Mouse (Mus musculus): ENCODE measurements at regions not wholly inside any gene's neighbourhood (a gene's known extent, or its start where the extent isn't known, plus 50 kb on each side); places are given as distances from the start of the nearest gene placed in this dataset.
"Not testable (repeated sequence)": the region's sequence is repeated elsewhere in the genome, so short reads cannot be mapped to it uniquely, and the experiment has no call there.

DNA sequence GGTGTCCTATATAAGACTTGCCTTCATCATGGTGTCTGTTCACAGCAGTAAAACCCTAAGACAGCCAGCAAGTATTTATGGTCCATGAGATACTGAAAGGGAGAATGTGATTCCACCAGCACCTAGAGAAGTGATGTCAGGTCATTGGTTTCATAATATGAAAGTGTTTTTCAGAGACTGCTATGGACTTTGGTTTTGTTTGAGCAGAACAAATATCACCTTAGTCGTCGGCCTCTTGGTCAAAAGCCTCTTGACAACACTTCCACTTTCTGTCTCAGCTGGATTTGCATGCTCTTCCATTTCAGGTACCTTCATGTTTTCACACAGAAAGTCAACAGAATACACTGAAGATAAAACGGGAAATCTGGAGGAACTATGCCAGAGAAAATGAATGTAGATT is 56.7 kb upstream of the Lrrc8b start:
- no peak for DNase-seq (ENCODE audit: low spot score)

DNA sequence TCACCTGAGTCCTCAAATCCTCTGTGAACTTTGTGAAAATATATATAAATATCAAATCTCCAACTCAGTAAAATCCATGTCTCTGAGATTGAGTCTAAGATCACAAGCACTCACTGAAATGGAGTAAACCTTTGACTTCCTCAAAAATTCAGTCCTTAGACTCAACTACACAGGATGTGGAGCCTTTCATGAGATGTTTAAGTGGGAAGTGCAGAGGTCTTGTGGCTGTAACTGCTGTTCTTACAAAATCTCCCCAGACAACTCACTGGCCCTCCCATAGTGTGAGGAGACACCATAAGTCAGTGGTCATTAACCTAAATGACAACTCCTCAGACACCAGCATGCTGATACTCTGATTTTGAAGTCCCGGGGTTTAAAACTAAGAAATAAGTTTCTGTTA is 59.2 kb upstream of the Lrrc8b start:
- not testable (repeated sequence) for DNase-seq (ENCODE audit: low spot score)

DNA sequence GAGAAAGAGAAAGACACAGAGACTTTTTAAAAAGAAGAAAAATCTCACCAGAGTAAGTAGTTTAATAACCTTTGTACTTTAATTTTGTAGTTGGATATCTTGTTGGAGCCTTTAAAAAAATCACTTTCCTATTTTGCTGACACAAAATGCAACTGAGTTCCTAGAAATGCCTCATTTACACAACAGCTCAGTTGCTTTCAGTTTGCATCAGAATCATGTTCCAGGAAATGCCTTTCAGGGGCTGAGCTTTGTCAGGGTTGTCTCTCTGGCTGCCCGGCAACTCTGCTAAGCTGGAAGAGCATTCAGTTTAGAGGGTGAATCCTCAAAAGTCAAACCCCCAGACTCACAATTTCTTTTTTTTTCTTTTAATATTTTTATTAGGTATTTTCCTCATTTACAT is 60.5 kb upstream of the Gbp6 start:
- no peak for DNase-seq (ENCODE audit: low spot score)

DNA sequence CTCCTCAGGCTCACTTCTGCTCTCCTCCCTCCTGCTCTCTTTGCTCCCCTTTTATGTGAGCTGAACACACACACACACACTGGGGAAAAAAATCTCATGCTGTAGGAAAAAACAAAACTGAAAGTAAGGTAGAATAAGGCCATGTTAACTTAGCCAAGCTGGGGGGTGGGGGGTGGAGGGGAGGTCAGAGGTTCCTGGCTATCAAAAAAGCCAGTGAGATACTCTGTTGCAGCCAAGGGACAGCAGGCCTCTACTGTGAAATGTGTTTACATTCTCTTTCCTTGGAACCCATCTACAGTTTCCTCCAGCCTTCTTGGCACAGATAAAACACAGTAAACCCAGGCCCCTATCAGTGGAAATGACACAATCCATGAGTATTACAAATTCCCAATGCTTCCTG is 53.0 kb upstream of the Gbp6 start:
- DNase-seq (ENCODE audit: low spot score) = peak; percentile 42

DNA sequence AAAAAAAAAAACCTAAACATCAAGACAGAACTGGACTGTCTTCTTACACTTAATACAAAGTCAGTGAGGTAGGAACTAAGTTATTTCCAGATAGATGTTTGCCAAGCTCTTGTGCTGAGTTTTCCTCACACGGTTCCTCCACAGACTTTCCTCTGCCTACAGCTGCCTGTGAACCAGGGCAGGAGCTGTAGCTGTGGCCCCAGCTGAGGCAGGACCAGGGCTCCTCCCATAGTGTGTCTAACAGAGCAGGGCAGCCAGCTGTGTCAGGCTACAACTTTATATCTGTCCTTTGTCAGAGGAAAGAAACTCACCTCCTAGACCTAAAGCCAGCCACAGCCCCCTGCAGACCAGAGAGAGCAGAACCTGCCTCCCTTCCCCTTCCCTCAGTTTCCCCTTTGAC is 52.5 kb upstream of the Gbp6 start:
- DNase-seq (ENCODE audit: low spot score) = not testable (repeated sequence)

DNA sequence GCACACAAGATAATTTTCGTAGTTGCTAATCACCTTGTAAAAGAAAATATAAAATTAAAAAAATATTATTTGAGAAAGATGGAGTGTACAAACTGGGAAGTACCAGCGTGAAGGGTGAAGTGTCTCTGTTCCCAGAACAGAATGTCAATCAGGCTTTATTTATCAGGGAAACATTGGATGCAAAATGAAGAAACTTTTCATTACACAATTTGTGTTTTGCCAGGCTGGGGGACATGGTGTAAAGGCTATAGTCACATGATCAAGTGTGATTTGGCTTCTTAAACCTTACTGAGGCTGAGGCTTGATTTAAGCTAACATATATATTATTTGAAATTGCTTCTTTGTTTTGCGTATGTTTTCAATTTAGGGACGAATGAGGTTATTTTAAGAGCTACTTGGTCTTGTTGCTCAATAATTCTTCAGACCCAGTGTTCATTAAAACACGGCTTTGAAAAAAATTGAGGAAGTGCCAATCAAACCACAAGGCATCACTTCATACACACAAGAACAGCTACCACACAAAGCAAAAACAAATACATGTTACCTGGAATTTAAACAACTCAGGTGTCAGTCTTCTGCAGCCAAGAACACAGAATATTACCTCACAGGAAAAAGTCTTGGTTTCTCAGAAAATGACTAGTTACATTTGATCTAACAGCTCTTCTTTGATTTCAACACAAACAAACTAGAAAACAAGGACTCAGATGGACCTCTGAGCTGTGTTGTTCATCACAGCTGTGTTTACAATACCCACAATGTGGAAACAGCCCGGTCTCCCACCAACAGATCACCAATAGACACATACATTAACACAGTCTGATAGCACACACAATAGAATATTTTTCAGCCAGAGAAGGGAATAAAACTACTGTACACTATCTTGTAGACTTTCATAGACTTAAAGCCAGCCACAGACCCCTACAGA is 51.6 kb upstream of the Gbp6 start:
- no peak for DNase-seq (ENCODE audit: low spot score)

DNA sequence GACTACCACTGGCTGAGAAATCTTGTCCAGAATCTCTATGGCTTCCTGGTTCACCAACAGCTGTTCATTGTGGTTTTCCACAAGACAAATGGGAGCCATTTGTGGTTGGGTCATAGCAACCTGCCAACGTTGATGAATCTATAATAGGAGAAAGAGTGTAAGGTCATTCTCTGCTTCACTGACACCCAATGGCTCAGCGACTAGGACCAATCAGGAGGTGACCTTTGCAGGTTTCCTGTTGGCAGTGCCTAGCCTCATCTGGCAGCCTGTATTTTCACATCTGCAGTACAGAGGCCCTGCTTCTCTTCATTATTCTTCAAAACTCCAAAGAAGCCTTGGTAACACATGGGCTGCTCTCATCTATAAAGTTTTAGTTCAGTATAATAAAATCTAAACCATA is 50.3 kb upstream of the Gbp6 start:
- DNase-seq (ENCODE audit: low spot score) = not testable (repeated sequence)

All from lung, postnatal 25 days (tissue).